Mouse (Mus musculus) forebrain, embryonic 13.5 days (tissue): ENCODE measurements around the gene Wnt1. TPM values are rescaled to one million over a fixed set of nuclear protein-coding genes. Genes with fewer than 3 reads are reported as not detected.
"Not testable (repeated sequence)": the region's sequence is repeated elsewhere in the genome, so short reads cannot be mapped to it uniquely, and the experiment has no call there.

Experiments
- ATAC-seq: fragments of 200-750 bp; cut with Nextera tagmentation; 2 replicates; pipeline ENCODE4 v1.8.0; 2017
- H3K27ac ChIP-seq: fragments of 300-500 bp; sonication (generic); 2 replicates; pipeline ENCODE4 v1.5.1; 2015; ENCODE audit warnings: inconsistent platforms, mild to moderate bottlenecking, moderate library complexity
- H3K27me3 ChIP-seq: fragments of 300-500 bp; sonication (generic); 2 replicates; pipeline ENCODE4 v1.6.1; 2015; ENCODE audit warnings: mild to moderate bottlenecking, inconsistent platforms
- H3K36me3 ChIP-seq: fragments of 300-500 bp; sonication (generic); 2 replicates; pipeline ENCODE4 v1.6.1; 2015; ENCODE audit warnings: mild to moderate bottlenecking, inconsistent platforms; ENCODE audit not compliant: poor library complexity, severe bottlenecking
- H3K4me1 ChIP-seq: fragments of 300-500 bp; sonication (generic); 2 replicates; pipeline ENCODE4 v1.6.1; 2015; ENCODE audit warnings: inconsistent platforms
- H3K4me2 ChIP-seq: fragments of 300-500 bp; sonication (generic); 2 replicates; pipeline ENCODE4 v1.6.1; 2015; ENCODE audit warnings: inconsistent platforms, mild to moderate bottlenecking, moderate library complexity
- H3K4me3 ChIP-seq: fragments of 300-500 bp; sonication (generic); 2 replicates; pipeline ENCODE4 v1.5.1; 2015; ENCODE audit warnings: mild to moderate bottlenecking, inconsistent platforms
- H3K9ac ChIP-seq: fragments of 300-500 bp; sonication (generic); 2 replicates; pipeline ENCODE4 v1.6.1; 2015; ENCODE audit warnings: mild to moderate bottlenecking, inconsistent platforms
- H3K9me3 ChIP-seq: fragments of 300-500 bp; sonication (generic); replicated peaks from 2 replicates; pipeline ENCODE4 v1.6.1; 2016; ENCODE audit warnings: inconsistent platforms
- WGBS: fragments of 180-500 bp; shearing (Covaris S2); methylation state at CpG from one replicate; pipeline ENCODE4 v1.1.7; 2015; 5-methylcytosine and 5-hydroxymethylcytosine counted together
- polyA plus RNA-seq: library from polyadenylated mRNA; unstranded; fragments of >200 nt; fragmentation: Nextera tagmentation; extraction: Ambion mirVana; gene quantifications from 2 replicates; pipeline ENCODE4 v1.2.1, GENCODE M21; 2015

The Wnt1 gene
- polyA plus RNA-seq, 1 experiment from 2014 or later: not detected

DNA sequence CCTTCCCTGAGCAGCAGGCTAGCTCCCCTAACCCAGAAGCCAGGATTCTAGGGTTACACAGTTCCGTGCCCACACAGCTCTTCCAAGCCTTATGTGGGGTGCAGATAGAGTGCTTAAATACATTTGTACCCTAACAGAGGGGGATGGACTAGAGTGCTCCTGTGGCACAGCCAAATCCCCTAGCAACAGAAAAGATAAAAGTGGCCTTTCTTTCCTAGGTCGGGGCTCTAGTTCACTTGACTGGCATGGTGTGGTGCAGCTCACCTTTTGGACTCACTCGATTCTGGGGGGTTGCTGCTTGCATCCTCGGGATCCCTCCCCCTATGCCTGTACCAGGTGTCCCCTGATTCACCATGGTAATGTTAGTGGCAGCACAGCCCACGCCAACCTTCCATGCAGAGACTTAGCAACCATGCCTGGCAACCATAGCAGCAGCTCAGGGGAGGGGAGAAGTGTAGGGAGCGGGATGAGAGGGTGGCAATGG, 19.0 kb downstream of the Wnt1 start:
- H3K4me1 ChIP-seq: peaks cover 48% of the 10 kb centered on the region

DNA sequence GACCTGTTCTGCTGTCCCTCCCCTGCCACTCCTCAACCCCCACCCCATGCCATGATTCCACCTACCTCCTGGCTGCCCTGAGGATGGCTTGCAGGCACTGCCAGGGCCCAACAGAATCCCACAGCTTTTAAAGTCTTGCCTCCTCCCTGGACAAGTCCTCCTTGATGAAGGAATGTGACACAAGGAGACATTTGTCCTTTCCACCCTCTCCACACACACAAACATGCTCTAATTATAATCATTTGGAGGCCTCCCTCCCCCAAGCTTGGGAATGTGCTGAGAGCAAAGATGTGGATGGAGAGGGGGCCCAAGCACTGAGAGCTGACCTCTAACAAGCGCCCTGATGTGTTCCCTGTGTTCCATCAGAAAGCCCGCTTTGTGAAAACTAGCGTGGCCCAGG, 19.7 kb downstream of the Wnt1 start, which contains the start of gene Ddn:
Ddn (minus strand) TSS at position 101 of the 400 bp plus-strand sequence.
- H3K27ac ChIP-seq: no peak within 1 kb of the TSS
- no peak for ATAC-seq
- peaks cover 44% of the 10 kb centered on the region for H3K4me1 ChIP-seq
- peaks cover 67% of the 10 kb centered on the region for H3K27me3 ChIP-seq
- H3K4me2 ChIP-seq: peak within 1 kb of the TSS; percentile 70
- 24% methylated on average over 3 of the region's 3 CpGs for WGBS
- H3K4me3 ChIP-seq: peak within 1 kb of the TSS; percentile 43
- H3K9me3 ChIP-seq: no peaks in the 10 kb centered on the region
- H3K36me3 ChIP-seq: peaks cover 31% of the 10 kb centered on the region
- peak within 1 kb of the TSS; percentile 51 for H3K9ac ChIP-seq

More for the DNA sequence above, 19.0 kb downstream of the Wnt1 start:
- WGBS: 7% methylated on average over 6 of the region's 6 CpGs
- peak overlapping the region; percentile 70 for H3K4me2 ChIP-seq
- H3K27me3 ChIP-seq: peaks cover 74% of the 10 kb centered on the region
- no peak overlapping the region for H3K27ac ChIP-seq
- peak overlapping the region; percentile 43; the same call in 1 of the 2 replicates for H3K4me3 ChIP-seq
- H3K36me3 ChIP-seq: peaks cover 24% of the 10 kb centered on the region
- no peak for ATAC-seq
- peak overlapping the region; percentile 51 for H3K9ac ChIP-seq
- H3K9me3 ChIP-seq: no peaks in the 10 kb centered on the region

DNA sequence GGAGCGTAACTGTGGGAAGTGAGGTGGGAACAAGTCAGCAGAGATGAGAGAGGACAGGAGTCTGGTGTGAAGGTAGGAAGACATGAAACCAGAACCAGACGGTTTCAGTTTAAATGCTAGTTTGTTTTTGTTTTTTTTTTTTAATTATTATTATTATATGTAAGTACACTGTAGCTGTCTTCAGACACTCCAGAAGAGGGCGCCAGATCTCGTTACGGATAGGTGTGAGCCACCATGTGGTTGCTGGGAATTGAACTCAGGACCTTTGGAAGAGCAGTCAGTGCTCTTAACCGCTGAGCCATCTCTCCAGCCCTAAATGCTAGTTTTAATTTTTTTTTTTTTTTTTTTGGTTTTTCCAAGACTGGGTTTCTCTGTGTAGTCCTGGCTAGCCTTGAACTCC, 20.6 kb downstream of the Wnt1 start:
- WGBS: 75% methylated on average over 6 of the region's 6 CpGs
- not testable (repeated sequence) for H3K27ac ChIP-seq, H3K9me3 ChIP-seq, H3K4me3 ChIP-seq, H3K4me2 ChIP-seq, ATAC-seq, H3K9ac ChIP-seq
- Histone ChIP-seq H3K36me3 (peaks cover 37% of the 10 kb centered on the region), H3K4me1 (peaks cover 39% of the 10 kb centered on the region), H3K27me3 (peaks cover 58% of the 10 kb centered on the region)

DNA sequence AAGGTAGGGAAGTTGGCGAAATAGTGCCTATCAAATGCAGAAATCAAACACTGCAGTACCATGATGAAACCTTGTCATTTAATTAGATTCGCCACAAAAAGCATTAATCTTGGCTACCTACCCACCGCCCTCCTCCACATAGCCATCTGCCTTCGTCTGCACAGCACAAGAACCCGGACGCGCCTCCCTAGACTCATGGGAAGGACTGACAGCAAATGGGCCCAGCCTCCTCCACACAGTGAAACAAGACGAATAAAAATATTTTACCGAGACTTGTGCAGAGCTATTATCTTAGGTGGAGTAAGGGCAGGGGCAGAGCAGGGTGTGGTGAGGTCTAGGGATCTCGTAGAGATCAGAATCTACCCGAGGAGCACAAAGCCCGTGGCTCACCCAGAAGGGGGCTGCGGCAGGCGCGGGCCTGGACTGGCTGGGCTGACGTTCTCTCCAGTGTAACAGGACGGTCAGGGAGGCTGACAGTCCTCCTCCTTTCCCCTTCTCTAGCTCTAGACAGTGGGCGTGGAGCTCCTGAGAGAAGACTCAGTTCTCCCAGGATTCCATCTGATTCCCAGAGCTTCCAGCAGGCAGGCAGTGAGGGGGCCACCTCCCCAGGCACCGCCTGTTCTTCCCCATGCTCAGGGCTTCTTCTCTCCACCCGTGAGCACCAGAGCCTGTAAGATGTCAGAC, 23.2 kb downstream of the Wnt1 start:
- Histone ChIP-seq H3K4me3 (no peak overlapping the region), H3K9ac (no peak overlapping the region), H3K36me3 (peaks cover 52% of the 10 kb centered on the region), H3K27me3 (peaks cover 32% of the 10 kb centered on the region), H3K27ac (no peak overlapping the region), H3K4me1 (peaks cover 12% of the 10 kb centered on the region), H3K9me3 (no peaks in the 10 kb centered on the region), H3K4me2 (no peak overlapping the region)
- ATAC-seq: no peak
- 85% methylated on average over 20 of the region's 20 CpGs for WGBS

DNA sequence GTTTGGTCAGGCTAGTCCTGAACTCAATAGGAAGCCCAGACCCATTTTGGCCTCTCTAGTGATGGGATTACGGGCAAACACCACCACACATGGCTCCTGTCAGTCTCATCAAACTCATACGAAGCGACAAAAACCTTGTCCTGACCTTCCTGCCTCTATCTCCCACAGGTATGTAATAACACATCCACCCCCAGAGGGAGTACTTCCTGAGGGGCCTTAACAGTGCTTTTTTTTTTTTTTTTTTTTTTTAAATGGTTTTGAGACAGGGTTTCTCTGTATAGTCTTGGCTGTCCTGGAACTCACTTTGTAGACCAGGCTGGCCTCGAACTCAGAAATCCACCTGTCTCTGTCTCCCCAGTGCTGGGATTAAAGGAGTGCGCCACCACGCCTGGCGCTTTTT, 28.5 kb downstream of the Wnt1 start:
- 92% methylated on average over 7 of the region's 7 CpGs for WGBS

DNA sequence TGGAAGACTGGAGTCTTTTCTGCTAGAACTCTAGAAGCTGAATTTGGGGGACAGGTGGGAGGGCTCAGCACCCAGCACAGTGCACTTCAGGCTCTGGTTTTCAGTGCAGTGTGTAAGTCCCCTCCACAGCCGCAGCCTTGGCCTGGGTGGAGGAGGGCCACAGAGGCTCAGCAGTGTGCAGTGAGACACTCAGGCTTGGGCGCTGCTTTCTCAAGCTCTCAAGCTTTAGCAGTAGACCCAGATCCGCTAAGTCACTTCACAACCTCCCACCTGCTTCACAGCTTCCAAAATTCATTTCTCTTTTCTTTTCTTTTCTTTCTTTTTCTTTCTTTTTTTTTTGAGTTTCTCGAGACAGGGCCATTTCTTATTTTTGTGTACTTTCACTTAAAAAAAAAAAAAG, 31.3 kb downstream of the Wnt1 start:
- Histone ChIP-seq H3K9me3 (no peaks in the 10 kb centered on the region), H3K4me1 (no peaks in the 10 kb centered on the region), H3K36me3 (peaks cover 52% of the 10 kb centered on the region), H3K27me3 (no peaks in the 10 kb centered on the region), H3K4me2 (no peak overlapping the region), H3K4me3 (no peak overlapping the region), H3K27ac (no peak overlapping the region), H3K9ac (no peak overlapping the region)
- no peak for ATAC-seq
- 86% methylated on average over 4 of the region's 4 CpGs for WGBS

More for the DNA sequence above, 28.5 kb downstream of the Wnt1 start:
- Histone ChIP-seq H3K4me2 (no peak overlapping the region), H3K9ac (no peak overlapping the region), H3K4me1 (no peaks in the 10 kb centered on the region), H3K9me3 (no peaks in the 10 kb centered on the region), H3K27ac (no peak overlapping the region), H3K36me3 (peaks cover 53% of the 10 kb centered on the region), H3K27me3 (no peaks in the 10 kb centered on the region), H3K4me3 (no peak overlapping the region)
- ATAC-seq: no peak

DNA sequence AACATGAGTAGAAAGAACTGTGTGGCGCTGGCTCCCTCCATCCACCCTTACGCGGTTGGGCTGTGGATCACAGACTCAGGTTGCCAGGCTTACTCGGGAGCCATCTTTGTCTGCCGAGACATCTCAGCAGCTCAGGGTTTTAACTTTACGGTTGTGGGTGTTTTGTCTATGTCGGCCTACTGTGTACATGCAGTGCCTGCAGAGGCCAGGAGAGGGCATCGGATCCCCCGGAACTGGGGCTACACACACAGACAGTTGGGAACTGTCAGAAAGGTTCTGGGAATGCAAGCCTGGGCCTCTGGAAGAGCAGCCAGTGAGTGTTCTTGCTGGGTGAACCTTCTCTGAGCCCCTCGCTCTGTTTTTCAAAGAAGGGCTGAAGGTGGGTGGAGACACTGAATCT, 31.7 kb downstream of the Wnt1 start:
- H3K9me3 ChIP-seq: no peaks in the 10 kb centered on the region
- no peak overlapping the region for H3K9ac ChIP-seq
- H3K27ac ChIP-seq: no peak overlapping the region
- ATAC-seq: no peak
- H3K4me2 ChIP-seq: no peak overlapping the region
- H3K36me3 ChIP-seq: peaks cover 51% of the 10 kb centered on the region
- no peak overlapping the region for H3K4me3 ChIP-seq
- no peaks in the 10 kb centered on the region for H3K27me3 ChIP-seq
- WGBS: 26% methylated on average over 10 of the region's 10 CpGs
- H3K4me1 ChIP-seq: no peaks in the 10 kb centered on the region

DNA sequence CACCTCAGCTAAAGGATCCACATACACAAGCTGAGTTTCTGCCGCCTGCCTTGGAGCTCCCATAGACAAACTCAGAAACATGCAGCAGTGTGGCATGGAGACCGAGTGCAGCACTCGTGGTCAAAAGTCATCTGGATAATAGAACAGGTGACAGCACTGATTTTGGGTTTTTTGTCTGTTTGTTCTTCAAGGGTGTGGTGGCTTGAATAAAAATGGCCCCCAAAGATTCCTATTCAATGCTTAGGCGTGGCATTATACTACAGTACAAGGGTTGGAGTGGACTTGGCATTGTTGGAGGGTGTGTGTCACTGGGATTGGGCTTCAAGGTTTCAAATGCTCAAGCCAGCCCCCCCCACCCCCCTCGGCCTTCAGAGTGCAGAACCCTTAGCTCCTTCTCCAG, 32.5 kb downstream of the Wnt1 start:
- Histone ChIP-seq H3K36me3 (peaks cover 44% of the 10 kb centered on the region), H3K27me3 (no peaks in the 10 kb centered on the region), H3K9me3 (no peaks in the 10 kb centered on the region), H3K4me3 (no peak overlapping the region), H3K4me1 (no peaks in the 10 kb centered on the region), H3K9ac (no peak overlapping the region), H3K27ac (no peak overlapping the region), H3K4me2 (no peak overlapping the region)
- no peak for ATAC-seq
- WGBS: 89% methylated on average over 5 of the region's 5 CpGs

DNA sequence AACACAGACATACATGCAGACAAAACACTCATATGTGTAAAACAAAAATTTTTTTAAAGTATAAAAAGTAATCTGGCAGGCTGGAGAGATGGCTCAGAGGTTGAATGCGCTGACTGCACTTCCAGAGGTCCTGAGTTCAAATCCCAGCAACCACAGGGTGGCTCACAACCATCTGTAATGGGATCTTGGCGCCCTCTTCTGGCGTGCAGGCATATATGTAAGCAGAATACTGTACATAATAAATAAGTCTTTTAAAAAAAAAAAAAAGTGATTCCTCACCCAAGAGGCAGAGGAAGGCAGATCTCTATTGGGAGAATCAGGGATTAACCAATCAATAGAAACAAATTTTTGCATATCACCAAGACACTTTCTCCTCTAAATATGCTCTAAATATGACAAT, 33.8 kb downstream of the Wnt1 start:
- no peak for ATAC-seq
- Histone ChIP-seq H3K9ac (no peak overlapping the region), H3K27ac (no peak overlapping the region), H3K9me3 (no peaks in the 10 kb centered on the region), H3K4me1 (no peaks in the 10 kb centered on the region), H3K36me3 (peaks cover 43% of the 10 kb centered on the region), H3K4me2 (no peak overlapping the region), H3K4me3 (no peak overlapping the region), H3K27me3 (no peaks in the 10 kb centered on the region)
- 67% methylated on average over 3 of the region's 3 CpGs for WGBS

DNA sequence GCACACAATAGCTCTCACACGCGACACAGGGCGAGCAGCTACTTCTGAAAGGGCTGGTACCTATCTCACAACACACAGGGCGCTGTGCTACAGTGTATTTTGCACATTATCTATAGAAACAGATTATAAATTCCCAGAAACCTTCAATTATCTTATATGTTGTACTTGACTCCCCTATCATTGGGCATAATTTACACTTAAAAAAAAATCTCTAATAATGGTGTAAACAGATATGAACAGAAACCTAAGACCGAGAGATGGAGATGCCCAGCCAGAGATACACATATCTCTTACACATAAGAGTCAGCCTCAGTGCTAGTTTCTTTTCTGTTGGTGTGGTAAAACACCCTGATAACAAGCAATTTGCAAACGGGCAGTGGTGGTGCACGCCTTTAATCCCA, 38.0 kb downstream of the Wnt1 start:
- H3K9ac ChIP-seq: no peak overlapping the region
- H3K4me3 ChIP-seq: no peak overlapping the region
- no peaks in the 10 kb centered on the region for H3K9me3 ChIP-seq
- peaks cover 30% of the 10 kb centered on the region for H3K36me3 ChIP-seq
- H3K4me1 ChIP-seq: peaks cover 9% of the 10 kb centered on the region
- no peaks in the 10 kb centered on the region for H3K27me3 ChIP-seq
- H3K27ac ChIP-seq: no peak overlapping the region
- H3K4me2 ChIP-seq: no peak overlapping the region
- WGBS: 89% methylated on average over 7 of the region's 7 CpGs
- no peak for ATAC-seq

DNA sequence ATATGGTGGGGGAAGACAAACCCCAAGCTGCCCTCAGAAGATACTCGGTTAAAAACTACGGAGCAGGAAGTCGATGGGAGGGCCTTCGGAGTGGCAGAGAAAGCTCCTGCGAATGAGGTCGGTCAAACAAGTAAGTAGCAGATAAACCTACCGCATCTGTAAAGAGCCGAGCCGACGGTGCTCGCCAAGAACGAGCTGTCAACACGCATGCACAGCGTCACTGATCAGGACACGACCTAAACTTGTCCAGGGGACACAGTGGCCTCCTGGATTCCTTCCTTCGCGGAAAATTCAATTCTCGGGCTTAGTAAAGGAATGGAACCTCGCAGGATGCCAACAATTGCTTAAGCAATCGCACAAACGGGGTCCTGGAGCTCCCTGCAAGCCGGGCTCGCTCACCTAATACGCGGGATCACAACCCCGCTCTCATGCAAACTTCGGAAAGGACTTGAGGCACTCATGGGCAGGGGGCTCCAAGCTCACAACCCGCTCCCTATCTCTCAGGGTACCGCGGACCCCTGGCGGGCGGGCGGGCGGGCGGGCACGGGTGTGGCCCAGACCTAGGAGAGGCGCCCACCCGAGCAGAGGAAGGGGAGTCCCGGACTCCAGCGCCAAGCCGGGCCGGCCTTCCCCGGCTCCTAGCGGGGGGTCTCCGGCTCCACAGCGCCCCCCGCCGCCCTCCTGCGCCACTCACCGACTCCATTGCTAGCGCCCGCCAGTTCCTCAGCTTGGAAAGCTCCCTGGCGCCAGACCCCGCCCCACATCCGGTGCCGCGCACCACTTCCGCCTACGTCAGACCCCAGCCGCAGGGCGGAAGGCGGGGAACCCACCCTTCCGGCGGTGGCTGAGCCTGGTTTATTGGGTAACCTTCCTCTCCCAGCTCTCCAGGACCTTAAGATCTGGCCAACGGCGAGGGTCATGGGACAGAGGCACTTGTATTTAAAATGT, 41.4 kb downstream of the Wnt1 start, which contains the start of gene Prkag1:
Prkag1 (minus strand) TSS at position 786 of the 948 bp plus-strand sequence.
- peaks cover 34% of the 10 kb centered on the region for H3K36me3 ChIP-seq
- ATAC-seq: peak; percentile 98

DNA sequence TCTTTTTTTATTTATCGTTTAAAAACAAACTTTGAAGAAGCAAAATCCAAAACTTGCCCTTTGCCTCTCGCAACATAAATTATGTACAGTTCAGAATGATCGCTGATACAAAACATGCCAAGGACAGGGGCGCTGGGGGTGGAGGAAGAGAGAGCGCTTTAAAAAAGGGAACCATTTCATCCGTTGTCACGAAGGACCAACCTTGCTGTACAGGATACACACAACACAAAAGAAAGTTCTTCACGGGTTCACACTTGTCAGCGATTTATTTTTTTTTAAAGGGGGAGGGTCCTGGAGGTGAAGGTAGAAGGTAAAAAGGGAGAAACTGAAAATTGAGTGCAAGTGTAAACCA, 42.0 kb downstream of the Wnt1 start:
- peak overlapping the region; percentile 78 for H3K4me3 ChIP-seq
- peaks cover 9% of the 10 kb centered on the region for H3K4me1 ChIP-seq
- 19% methylated on average over 9 of the region's 9 CpGs for WGBS
- peak overlapping the region; percentile 86 for H3K9ac ChIP-seq
- H3K9me3 ChIP-seq: no peaks in the 10 kb centered on the region
- H3K27ac ChIP-seq: peak overlapping the region; percentile 76
- H3K27me3 ChIP-seq: no peaks in the 10 kb centered on the region
- peak overlapping the region; percentile 78 for H3K4me2 ChIP-seq
- peaks cover 41% of the 10 kb centered on the region for H3K36me3 ChIP-seq
- ATAC-seq: peak; percentile 54; the same call in 1 of the 2 replicates

More for the DNA sequence above, 41.4 kb downstream of the Wnt1 start, which contains the start of gene Prkag1:
- peak within 1 kb of the TSS; percentile 76 for H3K27ac ChIP-seq
- peaks cover 9% of the 10 kb centered on the region for H3K4me1 ChIP-seq
- peak within 1 kb of the TSS; percentile 78 for H3K4me2 ChIP-seq
- peak within 1 kb of the TSS; percentile 78 for H3K4me3 ChIP-seq
- no peaks in the 10 kb centered on the region for H3K9me3 ChIP-seq
- H3K9ac ChIP-seq: peak within 1 kb of the TSS; percentile 86
- no peaks in the 10 kb centered on the region for H3K27me3 ChIP-seq
- under 1% methylated on average over 63 of the region's 66 CpGs for WGBS
